Mouse (Mus musculus) erythroid progenitor cell, adult 5-6 weeks (primary cell): ENCODE measurements around the gene Cdc42ep4. TPM values are rescaled to one million over a fixed set of nuclear protein-coding genes. Genes with fewer than 3 reads are reported as not detected.

ENCODE experiments used
- ATAC-seq: replicated peaks from 2 replicates; pipeline ENCODE4 v1.8.0; 2016; ENCODE audit warnings: moderate number of reproducible peaks, mild to moderate bottlenecking, moderate TSS enrichment, inconsistent platforms; ENCODE audit not compliant: poor library complexity, low FRiP score, severe bottlenecking
- total RNA-seq, 2 experiments: library from RNA; stranded (forward) in 1 of 2; stranded (reverse) in 1 of 2; fragments of 150-400 nt in 1 of 2; fragments of 186-747, 209-891 nt in 1 of 2; gene quantifications; 2 replicates each; pipeline versions ENCODE4 v1.2.3 to v1.2.4; 2015 to 2017; ENCODE audit warnings: low replicate concordance in 2 of 2

The Cdc42ep4 gene
- total RNA-seq, 2 experiments from 2014 or later, result 18.0 to 31.3 TPM

DNA sequence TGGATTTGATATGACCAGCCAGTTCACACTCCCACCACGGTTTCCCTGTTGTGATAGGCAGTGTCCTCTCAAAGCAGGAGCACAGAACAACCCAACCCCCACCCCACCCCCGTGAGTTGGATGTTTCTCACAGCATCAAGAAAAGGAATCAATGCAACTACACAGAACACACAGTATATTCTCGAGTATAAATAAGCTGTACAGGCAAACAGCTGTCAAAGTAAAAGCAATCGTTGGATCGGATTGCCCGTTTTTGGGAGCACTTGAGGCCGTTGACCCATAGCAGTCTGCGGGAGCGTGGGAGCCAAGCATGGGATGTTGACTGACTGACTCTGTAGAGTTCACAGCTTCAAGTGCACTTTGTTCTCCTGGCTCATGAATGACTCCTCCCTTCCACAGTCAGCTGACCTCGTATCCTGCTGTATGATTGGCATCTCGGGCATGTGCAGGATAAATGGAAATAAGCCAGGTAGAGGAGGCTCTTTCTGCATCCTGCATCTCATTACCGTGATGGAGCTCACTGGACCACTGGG is 53.6 kb downstream of the Cdc42ep4 start:
- ATAC-seq, result no peak

DNA sequence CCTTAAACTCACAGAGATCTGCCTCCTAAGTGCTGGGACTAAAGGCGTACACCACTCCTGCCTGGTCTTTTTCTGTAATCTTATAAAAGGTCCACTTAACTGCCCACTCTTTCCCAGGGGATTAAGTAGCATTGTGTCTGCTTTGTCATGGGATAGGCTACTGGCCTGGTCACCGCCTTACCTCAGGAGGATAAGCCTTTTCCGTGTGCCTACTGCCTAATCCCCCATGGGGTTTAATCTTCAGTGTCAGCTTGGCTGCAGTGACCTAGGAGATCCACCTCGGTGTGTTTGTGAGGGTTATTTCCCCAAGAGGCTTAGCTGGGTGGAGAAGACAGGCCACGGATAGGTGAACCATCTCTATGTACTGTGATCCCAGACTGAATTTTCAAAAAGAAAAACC is 54.1 kb downstream of the Cdc42ep4 start:
- ATAC-seq, result no peak

DNA sequence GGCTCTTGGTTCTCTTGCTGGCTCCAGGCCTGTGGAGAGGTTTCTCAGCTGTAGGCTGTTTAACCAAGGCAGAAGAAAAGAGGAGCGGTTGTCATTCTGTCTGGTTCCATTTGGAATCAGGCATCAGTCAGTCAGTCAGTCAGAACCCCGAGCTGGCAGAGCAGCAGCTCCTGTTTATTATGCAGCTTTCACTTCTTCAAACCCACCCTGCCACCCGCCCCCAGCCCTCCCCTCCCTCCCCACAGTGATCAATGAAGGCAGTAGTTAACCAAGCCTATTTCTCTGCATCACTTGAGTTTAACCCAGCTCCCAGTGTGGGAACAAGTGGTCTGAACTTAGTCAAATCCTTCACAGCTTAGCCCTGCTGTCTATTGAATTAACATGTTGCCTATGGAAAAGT is 59.8 kb downstream of the Cdc42ep4 start:
- ATAC-seq, result no peak

DNA sequence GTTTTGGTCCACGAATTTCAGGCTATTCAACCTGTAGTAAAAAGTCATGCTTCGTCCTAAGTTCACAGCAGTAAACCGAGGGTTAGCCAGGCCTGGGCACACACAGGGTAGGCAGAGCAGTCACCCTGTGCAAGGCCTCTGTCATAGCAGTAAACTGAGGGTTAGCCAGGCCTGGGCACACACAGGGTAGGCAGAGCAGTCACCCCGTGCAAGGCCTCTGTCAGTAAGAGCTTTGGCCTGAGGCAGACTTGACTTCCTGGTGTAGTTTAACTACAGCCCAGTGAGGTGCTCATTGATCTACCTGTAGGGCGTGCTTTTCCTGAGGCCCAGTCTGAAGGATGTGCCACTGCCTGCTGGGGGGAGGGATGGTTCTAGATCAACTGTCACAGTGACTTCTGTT is 60.4 kb downstream of the Cdc42ep4 start:
- no peak for ATAC-seq

DNA sequence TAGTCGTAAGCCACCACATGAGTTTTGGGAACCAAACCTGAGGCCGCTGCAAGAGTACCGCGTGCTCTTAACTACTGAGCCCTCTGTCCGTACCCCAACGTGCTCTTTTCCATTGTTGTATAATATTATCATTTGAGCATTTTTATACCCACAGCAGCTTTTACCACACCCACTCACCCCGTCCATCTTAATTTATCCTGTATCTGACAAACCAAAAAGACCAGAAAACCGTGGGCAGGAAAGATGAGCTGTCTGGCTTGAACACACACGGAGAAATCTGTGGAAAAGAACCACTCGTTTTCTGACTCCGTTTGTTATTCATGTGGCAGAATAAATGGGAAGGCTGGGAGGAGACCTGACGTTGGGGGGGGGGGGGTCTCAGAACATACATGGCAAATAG is 61.2 kb downstream of the Cdc42ep4 start:
- no peak for ATAC-seq

DNA sequence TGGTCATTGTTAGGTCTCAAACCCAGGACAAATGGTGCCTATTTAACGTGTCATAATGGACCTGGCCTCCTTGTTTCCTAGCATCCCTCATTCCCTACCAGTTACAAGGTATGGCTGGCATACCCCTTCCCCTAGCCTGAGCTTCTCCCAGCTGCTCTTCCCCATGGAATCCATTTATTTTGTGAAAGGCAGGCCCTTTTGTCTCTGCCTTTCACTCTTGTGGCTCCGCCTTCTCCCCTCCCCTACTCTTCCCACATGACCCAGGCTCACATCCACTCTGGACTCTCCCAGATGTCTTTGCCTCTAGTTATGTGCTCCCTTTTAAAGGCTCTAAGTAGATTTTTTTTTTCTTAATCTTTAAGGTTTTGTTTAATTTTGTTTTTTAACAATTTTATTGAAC is 64.7 kb downstream of the Cdc42ep4 start:
- ATAC-seq, result no peak

DNA sequence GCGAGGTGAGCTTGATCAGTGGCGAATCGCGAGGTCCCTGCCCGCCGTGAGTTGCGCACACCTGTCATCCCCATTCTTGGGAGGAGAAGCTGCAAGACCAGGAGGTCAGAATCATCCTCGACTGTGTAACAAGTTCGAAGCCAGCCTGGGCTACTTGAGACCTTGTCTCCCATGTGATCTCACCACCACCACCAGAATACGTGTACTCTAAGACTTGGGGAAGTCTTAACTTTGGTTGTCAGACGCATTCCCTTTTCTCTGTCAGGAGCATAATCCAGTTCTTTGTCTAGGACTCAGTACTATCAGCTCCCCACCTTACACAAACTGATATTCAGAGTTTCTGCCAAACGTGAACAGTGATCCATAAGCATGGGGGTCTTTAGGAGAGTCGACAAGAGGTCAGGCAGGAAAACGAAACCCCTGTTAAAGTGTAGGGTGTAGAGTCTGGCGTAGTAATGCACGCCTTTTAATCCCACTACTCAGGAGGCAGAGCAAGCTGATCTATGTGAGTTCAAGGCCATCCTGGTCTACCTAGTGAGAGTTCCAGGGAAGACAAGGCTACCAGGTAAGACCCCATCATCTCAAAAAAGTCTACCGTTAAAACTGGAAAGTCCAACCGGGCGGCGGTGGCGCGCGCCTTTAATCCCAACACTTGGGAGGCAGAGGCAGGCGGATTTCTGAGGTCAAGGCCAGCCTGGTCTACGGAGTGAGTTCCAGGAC is 66.8 kb downstream of the Cdc42ep4 start:
- no peak for ATAC-seq

DNA sequence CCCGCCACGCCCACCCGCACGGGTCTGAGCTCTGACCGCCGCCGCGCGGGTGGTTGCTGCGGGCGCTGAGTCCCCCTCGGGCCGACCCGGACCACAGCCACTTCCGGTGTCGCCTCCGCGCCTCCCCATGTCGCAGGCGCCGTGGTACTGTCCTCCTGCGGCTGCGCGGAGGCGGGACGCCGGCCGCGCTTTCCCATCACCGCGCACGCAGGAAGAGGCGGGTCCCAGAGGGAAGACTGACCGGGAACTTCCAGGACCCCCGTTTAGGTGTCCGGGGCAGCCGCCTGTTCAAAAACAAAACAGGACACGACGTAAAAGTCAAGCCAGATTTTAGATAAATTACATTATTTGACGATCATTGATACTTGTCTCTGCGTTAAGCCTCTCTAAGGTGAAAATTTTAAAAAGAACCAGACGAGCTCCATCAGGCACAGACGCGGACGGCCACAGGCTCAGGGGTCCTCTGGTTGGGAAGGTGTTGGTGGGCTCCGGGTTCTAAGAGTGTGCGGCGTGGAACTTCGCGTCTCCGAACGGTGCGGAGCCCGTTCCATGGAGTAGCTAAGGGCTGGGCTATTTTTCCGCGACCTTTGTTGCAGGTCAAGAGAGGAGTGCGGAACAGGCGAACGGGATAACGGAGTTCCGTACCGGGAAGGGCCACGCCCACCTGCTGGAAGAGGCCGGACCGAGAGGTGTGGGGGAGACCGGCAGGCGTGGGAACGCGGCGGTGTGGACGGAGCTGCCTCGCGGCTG is 67.5 kb downstream of the Cdc42ep4 start, which contains the start of the genes Fam104a and D11Wsu47e:
Gene Fam104a, minus strand, starts transcription at position 199 of the 750 bp plus-strand sequence.
Gene D11Wsu47e, plus strand, starts transcription at position 456 of the 750 bp plus-strand sequence.
- ATAC-seq, result peak; percentile 77

DNA sequence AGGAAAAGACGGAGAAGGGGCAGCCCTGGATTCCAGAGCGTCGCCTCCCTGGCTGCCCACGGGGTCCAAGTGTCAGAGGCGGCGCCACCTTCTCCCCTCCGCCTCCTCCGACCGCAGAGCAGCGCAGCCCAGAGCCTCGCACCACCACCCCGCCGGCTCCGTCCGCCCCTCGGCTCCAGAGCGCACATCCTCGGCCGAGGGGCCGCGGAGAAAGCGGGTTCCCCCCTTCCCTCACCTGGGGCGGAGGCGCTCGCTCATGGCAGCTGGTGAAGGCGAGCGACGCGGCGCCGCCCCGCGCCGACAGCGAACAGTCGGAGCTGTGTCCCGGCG is 68.1 kb downstream of the Cdc42ep4 start:
- ATAC-seq, result 0 out of 2 replicates have a peak, but pooled peaks have one; percentile 1

DNA sequence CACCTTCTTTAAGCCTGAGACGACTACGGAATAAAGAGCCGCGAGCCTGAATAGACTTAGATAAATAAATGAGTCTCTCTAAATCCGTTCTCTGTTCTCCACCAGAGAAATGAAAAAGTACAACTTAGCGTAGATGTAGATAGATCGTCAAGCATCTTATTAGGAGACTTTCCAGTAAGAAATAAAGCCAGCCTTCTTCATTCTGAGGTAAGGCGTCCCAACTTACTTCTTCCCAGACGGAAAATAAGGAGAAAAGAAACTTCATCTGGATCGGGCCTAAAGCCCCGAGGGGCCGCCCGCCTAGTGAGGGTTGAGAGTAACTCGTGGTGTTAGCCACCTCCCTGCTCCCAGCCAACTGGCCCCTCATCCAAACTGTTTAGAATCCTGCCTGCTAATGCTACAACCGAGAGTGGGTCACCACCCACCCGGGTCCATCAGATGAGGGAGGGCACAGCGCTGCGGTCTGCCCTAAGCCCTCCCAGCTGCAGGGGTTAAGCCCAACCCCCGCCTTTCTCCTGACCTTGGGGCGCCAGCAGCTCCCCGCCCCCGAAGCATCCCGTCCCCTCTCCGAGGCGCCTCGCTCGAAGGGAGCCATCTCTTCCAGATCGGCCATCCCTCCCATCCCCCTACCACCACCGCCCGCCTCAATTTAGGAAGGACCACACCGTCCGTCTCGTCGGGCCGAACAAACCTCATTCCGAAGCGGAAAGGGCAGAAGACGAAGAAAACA is 68.6 kb downstream of the Cdc42ep4 start:
- peak; percentile 47 for ATAC-seq

DNA sequence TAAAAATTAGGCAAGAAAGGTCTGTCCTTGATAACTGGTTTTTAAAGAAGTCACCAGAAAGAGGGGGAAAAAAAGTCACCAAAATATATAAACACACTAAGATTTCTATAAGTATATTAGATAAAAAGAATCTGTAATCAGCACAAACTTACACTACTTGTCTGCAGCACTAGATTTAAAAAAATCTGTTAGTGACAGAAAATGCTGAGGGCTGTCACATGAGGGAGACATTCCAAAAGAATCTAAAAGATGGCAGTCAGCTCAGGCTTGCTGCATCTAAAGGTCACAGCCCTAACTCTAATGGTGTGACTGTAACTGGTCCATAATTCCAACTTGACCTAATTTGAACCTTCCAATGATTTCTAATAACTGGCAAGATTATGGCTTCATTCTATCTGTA is 69.7 kb downstream of the Cdc42ep4 start:
- ATAC-seq, result no peak

DNA sequence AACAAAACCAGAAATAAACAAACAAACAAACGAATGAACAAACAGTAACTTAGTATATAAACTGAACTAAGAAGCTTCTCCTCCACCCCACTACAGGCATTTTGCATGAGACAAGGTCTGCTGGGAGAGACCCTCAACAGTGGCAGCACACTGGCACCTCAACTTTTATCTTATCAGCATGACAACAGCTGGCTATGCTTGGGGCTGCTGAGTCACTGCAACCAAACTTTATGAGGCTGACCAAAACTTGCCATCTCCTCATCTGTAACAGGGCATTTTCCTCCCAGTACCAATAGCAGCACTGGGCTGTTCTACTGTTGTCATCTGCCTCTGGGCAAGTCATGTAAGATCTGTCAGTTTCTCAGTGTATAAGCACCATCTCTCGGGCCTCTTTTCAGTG is 70.7 kb downstream of the Cdc42ep4 start:
- peak; percentile 68 for ATAC-seq

DNA sequence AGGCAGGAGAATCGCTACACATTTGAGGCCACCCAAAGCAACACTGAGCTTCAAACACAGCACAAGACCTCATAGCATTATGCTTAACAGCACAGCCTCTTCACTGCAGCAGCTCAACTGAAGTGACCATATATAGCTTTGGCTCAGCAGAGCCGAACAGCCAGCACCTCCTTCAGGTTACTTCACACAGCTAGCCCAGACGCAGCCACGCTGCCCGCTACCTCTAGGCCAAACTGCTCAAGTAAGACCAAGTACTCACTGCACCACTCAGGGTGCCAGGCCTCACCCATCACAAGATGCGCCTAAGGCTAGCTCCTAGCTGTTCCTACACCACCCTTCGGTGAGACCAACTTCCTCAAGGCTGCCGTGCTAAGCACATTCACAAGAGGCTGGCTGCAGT is 73.3 kb downstream of the Cdc42ep4 start:
- no peak for ATAC-seq

DNA sequence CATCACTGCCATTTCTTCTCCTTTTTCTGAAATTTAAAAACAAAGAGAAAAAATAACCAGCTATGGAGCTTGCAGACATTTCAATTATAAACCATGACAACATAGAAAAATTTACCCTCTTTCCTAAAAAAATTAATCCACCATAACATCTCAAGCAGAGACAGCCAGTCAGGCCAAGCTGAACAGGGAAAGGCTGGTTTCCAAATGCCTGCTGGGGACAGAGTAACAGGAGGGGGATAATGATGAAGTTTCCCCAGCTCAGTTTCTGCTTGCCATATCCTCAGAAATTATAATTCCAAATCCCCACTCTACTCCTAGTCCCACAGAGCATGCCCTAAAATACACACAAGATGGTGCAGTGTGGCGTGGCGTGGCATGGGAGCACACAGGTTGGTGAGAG is 74.3 kb downstream of the Cdc42ep4 start:
- ATAC-seq, result no peak

Other genes with a start within 250 kb of the Cdc42ep4 start
- not detected in 2 replicates for gene Sstr2, start 132.5 kb downstream of the Cdc42ep4 start, total RNA-seq (2015; ENCODE audit: low replicate concordance)
- not detected in 2 replicates for gene Sstr2, start 132.5 kb downstream of the Cdc42ep4 start, total RNA-seq (2017; ENCODE audit: low replicate concordance)
- 29.8 and 33.2 TPM in 2 replicates for gene Cog1, start 102.7 kb downstream of the Cdc42ep4 start, total RNA-seq (2015; ENCODE audit: low replicate concordance)
- gene Cog1, start 102.7 kb downstream of the Cdc42ep4 start, total RNA-seq (2017; ENCODE audit: low replicate concordance), result 30.3 and 38.8 TPM in 2 replicates
- gene Slc39a11, start 101.8 kb downstream of the Cdc42ep4 start, total RNA-seq (2015; ENCODE audit: low replicate concordance), result 3.6 and 5.4 TPM in 2 replicates
- 3.5 and 4.7 TPM in 2 replicates for gene Slc39a11, start 101.8 kb downstream of the Cdc42ep4 start, total RNA-seq (2017; ENCODE audit: low replicate concordance)
- 24.1 and 24.3 TPM in 2 replicates for gene Fam104a, start 67.7 kb downstream of the Cdc42ep4 start, total RNA-seq (2015; ENCODE audit: low replicate concordance)
- 21.4 and 35.7 TPM in 2 replicates for gene Fam104a, start 67.7 kb downstream of the Cdc42ep4 start, total RNA-seq (2017; ENCODE audit: low replicate concordance)
- 10.1 TPM in 1 of 2 replicates, not detected in the other for gene D11Wsu47e, start 67.5 kb downstream of the Cdc42ep4 start, total RNA-seq (2015; ENCODE audit: low replicate concordance)
- gene D11Wsu47e, start 67.5 kb downstream of the Cdc42ep4 start, total RNA-seq (2017; ENCODE audit: low replicate concordance), result 3.8 and 9.0 TPM in 2 replicates
- not detected in 2 replicates for gene Cpsf4l, start 41.9 kb downstream of the Cdc42ep4 start, total RNA-seq (2015; ENCODE audit: low replicate concordance)
- gene Cpsf4l, start 41.9 kb downstream of the Cdc42ep4 start, total RNA-seq (2017; ENCODE audit: low replicate concordance), result not detected in 2 replicates